Mouse (Mus musculus): Measurements from ENCODE around the gene Gm21962. TPM values are rescaled to one million over a fixed set of nuclear protein-coding genes. Genes with fewer than 3 reads are reported as not detected.
A peak's percentile ranks its signal among the peaks of the same experiment; 100 is the strongest.
"Not testable (repeated sequence)": the region's sequence is repeated elsewhere in the genome, so short reads cannot be mapped to it uniquely, and the experiment has no call there.

Gene Gm21962
- total RNA-seq (2021) = not detected

DNA sequence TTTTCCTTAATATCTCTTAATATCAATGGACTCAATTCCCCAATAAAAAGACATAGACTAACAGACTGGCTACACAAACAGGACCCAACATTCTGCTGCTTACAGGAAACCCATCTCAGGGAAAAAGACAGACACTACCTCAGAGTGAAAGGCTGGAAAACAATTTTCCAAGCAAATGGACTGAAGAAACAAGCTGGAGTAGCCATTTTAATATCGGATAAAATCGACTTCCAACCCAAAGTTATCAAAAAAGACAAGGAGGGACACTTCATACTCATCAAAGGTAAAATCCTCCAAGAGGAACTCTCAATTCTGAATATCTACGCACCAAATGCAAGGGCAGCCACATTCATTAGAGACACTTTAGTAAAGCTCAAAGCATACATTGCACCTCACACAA, at the start of gene Gm21962:
TSS of gene Gm21962 (plus strand) at position 301 of the 400 bp plus-strand sequence.
- intact Hi-C loops (cut with DNase I); DNase-seq (ENCODE audit: low spot score in 2 of 2): not testable (repeated sequence)

GRCm38 (mm10) chr3:137622091-137622490, 49.2 kb upstream of the Gm21962 start:
- intact Hi-C loops (cut with DNase I) = loop anchor here (2.0 to 5.0 kb wide), 2 partner anchors 60 to 131 kb away; no protein-coding TSS in a partner anchor
- DNase-seq (ENCODE audit: low spot score in 2 of 2) = no peak

GRCm38 (mm10) chr3:137622895-137623580, 48.3 kb upstream of the Gm21962 start:
- no peak for DNase-seq (ENCODE audit: low spot score in 2 of 2)

GRCm38 (mm10) chr3:137623581-137624362, 47.6 kb upstream of the Gm21962 start:
- intact Hi-C loops (cut with DNase I) = loop anchor here (2.0 to 5.0 kb wide), 2 partner anchors 61 to 129 kb away; no protein-coding TSS in a partner anchor

More at GRCm38 (mm10) chr3:137622895-137623580, 48.3 kb upstream of the Gm21962 start:
- intact Hi-C loops (cut with DNase I) = loop anchor here (2.0 to 5.0 kb wide), 2 partner anchors 61 to 130 kb away; no protein-coding TSS in a partner anchor

DNA sequence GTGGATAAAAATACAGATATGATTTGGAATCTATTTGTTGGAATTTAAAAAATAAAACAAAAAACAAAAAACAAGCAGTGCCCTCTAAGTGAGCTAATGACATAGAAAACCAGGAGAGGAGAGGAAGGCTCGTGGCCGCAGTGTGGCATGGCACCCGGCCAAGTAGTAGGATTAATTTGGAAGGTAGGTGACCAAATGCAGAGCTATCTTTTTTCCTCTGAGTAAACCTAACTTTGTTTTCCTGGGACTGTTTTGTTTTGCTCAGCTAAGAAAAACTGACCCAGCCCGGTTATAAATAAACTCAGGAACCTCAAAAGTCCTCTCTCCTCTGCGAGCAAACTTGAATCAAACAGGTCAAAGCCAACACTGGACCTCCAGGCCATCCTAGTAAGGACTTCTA, 46.3 kb upstream of the Gm21962 start:
- intact Hi-C loops (cut with DNase I) = no loop called here

More at GRCm38 (mm10) chr3:137623581-137624362, 47.6 kb upstream of the Gm21962 start:
- DNase-seq (ENCODE audit: low spot score in 2 of 2) = no peak

DNA sequence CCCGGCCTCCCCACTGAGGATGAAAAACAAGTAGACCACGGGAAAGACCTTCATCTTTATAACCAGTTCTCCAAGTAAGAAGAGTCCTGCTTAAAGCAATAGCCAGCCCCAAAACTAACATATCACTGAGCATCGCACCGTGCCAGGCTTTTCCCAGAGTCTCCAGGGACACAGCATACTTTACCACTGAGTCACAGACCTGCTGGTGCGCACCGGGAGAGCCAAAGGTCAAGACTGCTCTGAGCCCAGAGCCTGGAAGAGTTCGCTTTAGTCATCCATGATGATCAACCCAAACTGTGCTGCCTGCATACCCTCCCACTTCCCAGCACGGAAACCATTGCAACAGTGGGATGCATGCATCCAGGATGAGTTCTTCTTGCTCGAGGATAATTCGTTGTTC, 37.6 kb upstream of the Gm21962 start:
- intact Hi-C loops (cut with DNase I) = no loop called here
- no peak for DNase-seq (ENCODE audit: low spot score in 2 of 2)

More for the DNA sequence above, 46.3 kb upstream of the Gm21962 start:
- no peak for DNase-seq (ENCODE audit: low spot score in 2 of 2)

- DNase-seq (ENCODE audit: low spot score in 2 of 2) = no peak
- intact Hi-C loops (cut with DNase I) = no loop called here
Observed at GRCm38 (mm10) chr3:137636571-137636970, 34.8 kb upstream of the Gm21962 start.

DNA sequence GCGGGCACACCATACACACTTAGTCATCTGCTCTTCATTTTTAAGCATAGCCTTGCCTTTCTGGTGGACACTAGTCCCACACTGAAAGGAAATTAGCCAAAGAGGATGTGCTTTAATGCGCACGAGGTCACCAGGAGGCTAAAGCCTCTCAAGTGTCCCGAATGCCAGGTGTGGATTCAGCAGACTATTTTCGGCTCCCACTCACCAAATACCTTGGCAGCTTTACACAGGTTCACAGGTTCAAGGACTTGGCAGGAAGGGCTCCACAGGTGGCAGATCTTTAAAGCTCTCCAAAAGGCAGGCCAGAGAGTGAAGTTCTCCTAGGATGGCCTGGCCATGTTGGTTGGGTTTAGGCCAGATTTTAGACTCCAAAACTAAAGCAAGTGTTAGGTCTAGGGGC, 30.1 kb upstream of the Gm21962 start:
- DNase-seq (ENCODE audit: low spot score in 2 of 2) = no peak
- intact Hi-C loops (cut with DNase I) = no loop called here

- intact Hi-C loops (cut with DNase I) = no loop called here
- DNase-seq (ENCODE audit: low spot score in 2 of 2) = peak in 1 of 2 experiments; percentile 30
Observed at GRCm38 (mm10) chr3:137642137-137642536, 29.2 kb upstream of the Gm21962 start.

- intact Hi-C loops (cut with DNase I) = no loop called here
- no peak for DNase-seq (ENCODE audit: low spot score in 2 of 2)
Observed at GRCm38 (mm10) chr3:137642568-137642967, 28.8 kb upstream of the Gm21962 start.

DNA sequence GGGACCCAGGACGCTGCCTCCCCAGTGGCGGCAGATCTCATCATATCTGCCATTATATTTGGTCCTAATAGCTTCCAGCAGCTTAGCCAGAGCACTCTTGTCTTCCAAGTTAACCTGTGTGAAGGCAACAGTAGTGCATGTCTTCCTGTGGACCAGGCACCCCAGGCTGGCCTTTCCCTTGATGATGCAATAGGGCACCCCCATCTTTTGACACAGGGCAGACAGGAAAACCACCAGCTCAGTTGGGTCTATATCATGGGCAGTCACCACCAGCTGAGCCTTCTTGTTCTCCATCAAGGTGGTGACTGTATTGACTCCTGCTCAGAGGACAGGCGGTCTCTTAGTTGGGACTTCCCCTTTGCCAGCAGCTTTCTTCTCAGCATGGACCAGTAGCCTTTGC, 27.2 kb upstream of the Gm21962 start:
- intact Hi-C loops (cut with DNase I) = no loop called here
- no peak for DNase-seq (ENCODE audit: low spot score in 2 of 2)

DNA sequence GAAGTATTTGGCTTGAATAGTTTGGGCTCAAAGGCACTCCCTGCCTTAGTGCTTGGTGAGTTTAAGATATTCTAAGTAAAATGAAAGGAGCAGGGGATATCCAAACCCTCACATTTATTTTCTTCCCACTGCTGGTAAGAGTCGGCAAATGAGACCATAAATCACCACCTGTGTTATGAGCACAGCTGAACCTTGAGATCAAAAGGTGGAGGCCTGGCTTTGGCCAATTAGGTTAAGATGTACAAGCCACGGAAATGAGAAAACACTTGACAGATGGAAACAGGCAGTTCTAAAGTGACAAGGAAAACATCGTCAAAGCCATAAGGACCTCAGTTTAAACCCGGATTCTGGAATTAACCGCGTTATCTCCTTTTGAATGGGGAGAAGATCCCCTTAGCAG, 26.4 kb upstream of the Gm21962 start:
- intact Hi-C loops (cut with DNase I) = no loop called here

DNA sequence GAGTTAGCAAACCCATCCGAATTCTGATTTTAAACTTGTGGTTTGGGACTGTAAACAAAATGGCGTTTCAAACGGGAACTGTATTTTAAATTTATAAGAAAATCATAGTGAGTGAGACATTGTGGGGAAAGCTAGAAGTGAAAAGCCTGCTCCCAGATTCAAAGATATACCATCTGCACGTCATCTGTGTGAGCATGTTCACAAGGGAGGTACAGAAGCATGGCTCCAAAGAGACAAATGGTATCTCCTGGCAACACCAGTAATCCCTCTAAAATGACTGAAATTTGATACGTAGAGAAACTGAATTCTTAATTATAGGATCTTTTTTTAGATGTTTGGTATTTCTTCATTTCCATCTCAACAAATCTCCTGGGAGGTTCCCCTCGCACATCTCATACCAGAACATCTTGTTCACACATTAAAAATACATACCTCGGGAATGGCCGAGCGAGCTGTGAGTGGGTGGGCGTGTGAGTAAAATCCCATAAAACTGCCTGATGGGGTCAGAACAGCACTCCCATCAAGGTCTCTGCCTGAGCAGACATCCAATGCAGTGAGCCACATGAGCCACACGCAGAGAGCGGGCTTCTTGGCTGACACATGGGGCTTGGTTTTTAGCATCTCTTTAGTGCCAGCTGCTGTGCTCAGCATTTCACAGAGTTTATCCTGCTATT, 23.8 kb upstream of the Gm21962 start:
- intact Hi-C loops (cut with DNase I) = no loop called here
- DNase-seq (ENCODE audit: low spot score in 2 of 2) = peak; percentile 38 to 75

More for the DNA sequence above, 26.4 kb upstream of the Gm21962 start:
- DNase-seq (ENCODE audit: low spot score in 2 of 2) = no peak

DNA sequence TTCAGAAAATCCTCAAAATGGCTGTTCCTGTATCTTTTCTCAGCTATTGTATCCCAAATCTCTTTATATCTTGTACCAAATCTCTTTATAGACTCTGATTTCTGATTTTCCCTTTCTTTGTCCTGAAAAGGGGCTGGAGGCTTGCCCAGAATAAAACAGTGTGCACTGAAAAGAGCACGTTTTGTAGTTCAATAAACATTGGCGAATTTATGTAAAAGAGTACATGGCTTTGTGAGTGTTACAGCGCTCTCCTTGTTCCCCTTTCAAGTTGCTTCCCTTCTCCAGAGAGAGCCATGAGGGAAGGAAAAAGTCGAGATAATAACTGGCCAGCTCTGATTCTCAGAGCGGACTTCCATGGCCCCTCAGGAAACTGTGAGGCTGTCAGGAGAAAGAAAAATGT, 22.2 kb upstream of the Gm21962 start:
- DNase-seq (ENCODE audit: low spot score in 2 of 2) = no peak
- intact Hi-C loops (cut with DNase I) = no loop called here

- intact Hi-C loops (cut with DNase I) = no loop called here
- no peak for DNase-seq (ENCODE audit: low spot score in 2 of 2)
Observed at GRCm38 (mm10) chr3:137652853-137653252, 18.5 kb upstream of the Gm21962 start.

DNA sequence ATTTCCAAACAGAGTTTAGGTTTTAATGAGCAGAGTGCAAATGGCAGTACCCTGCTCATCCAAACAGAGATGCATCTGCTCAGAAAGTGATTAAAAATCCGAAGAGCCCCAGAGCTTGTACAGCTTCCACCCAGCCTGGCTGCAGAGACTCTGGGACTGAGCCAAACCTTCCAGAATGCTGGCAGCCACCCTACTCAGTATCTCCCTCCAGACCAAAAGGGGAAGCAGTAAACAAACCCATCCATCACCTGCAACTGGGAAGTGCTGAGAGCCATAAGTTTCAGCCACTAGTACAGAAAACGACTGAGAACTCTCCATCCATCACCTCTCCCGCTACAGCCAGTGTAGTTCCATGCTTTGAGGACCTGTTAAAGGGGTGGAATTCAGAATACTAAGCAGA, 9.6 kb downstream of the Gm21962 start:
- intact Hi-C loops (cut with DNase I) = no loop called here
- peak; percentile 10 to 50 for DNase-seq (ENCODE audit: low spot score in 2 of 2)

- intact Hi-C loops (cut with DNase I) = no loop called here
- DNase-seq (ENCODE audit: low spot score in 2 of 2) = peak; percentile 49 to 64
Observed at GRCm38 (mm10) chr3:137682911-137683806, 11.8 kb downstream of the Gm21962 start.

DNA sequence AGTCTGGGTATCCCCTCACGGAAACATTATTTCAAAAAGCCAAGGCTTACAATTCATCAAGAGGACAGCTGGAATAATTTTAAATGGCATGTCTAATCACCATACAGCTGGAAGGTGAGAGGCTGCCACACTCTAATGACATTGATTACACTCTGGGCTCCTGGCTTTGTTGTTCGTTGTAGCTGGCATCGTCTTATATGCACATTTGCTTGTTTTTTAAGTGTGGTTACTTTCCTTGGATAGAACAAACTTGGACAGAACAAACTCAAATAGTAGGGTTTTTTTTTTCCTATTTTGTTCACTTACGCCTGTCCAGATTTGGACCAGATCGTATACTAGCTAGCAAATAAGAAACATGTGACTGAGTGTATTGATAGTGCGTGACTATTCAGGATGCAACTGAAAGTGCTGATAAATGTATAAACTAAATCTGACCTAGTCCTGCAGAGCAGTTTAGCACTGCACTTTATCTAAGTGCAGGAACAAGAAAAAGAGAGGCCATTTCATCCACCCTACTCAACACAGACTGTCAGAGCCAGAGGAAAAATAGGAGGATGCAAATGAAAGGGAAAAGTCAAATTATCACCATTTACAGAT, 12.6 kb downstream of the Gm21962 start:
- DNase-seq (ENCODE audit: low spot score in 2 of 2) = no peak
- intact Hi-C loops (cut with DNase I) = no loop called here

GRCm38 (mm10) chr3:137686932-137687331, 15.6 kb downstream of the Gm21962 start:
- DNase-seq (ENCODE audit: low spot score in 2 of 2) = no peak
- intact Hi-C loops (cut with DNase I) = no loop called here

Data from left cerebral cortex, postnatal 25 days (tissue).